Mouse (Mus musculus) monocyte, adult 59 days (primary cell): Measurements from ENCODE around the gene Hs2st1. TPM values are rescaled to one million over a fixed set of nuclear protein-coding genes. Genes with fewer than 3 reads are reported as not detected.

Experiments used
- total RNA-seq, 2 experiments: library from RNA; stranded (reverse); gene quantifications; one replicate each; pipeline ENCODE4 v1.2.4; 2023

The Hs2st1 gene
- total RNA-seq: 10 to 100 TPM; 11.8 to 12.9 TPM

GRCm38 (mm10) chr3:144570047-144570815 is at the start of gene Hs2st1, which contains the start of gene Selenof:
Gene Hs2st1, minus strand, starts transcription at chr3:144570181.
Gene Selenof, plus strand, starts transcription at chr3:144570304.

Other genes starting within 250 kb of the Hs2st1 start
- gene Selenof, start 123 bp upstream of the Hs2st1 start, total RNA-seq: 100 to 1,000 TPM; 145 to 162 TPM
- 100 to 1,000 TPM; 257 to 261 TPM for gene Sh3glb1, start 150.2 kb upstream of the Hs2st1 start, total RNA-seq
- under 1 TPM; 0.15 to 0.18 TPM for gene Clca3a1, start 190.8 kb upstream of the Hs2st1 start, total RNA-seq
- not detected for gene Clca3a2, start 249.3 kb upstream of the Hs2st1 start, total RNA-seq